Mouse (Mus musculus) lung, postnatal 0 days (tissue): ENCODE measurements around the gene Hnrnpa0.

ENCODE experiments used
- CTCF ChIP-seq: IDR thresholded peaks from 2 replicates; pipeline ENCODE4 v1.5.1; 2016; ENCODE audit warnings: antibody characterized with exemption, mild to moderate bottlenecking
- EP300 ChIP-seq: IDR thresholded peaks from 2 replicates; pipeline ENCODE4 v1.6.1; 2016; ENCODE audit warnings: antibody characterized with exemption, mild to moderate bottlenecking, control low read depth

DNA sequence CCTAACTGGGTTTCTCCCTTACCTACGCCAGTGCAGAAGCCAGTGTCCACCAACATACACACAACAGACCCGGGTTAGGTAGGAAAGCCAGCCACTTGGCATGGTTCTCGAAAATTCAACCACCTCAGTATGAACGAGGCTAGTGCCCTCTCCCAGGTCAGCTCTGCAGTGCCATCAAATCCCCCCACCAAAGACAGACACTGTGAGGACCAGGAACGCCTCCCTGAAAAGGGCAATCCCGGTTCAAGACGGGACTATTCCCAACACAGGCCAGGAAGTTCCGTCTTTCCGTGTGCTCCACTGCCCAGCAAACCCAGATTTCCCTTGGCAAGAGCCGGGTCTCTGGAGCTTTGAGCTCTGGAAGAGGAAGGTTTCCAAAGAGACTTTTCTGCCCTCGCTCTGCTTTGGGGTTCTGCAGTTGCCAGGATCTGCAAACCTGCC, 15.7 kb downstream of the Hnrnpa0 start:
- TF ChIP-seq CTCF: no peak
- TF ChIP-seq EP300: no peak
